Mouse (Mus musculus): ENCODE measurements at regions not wholly inside any gene's neighbourhood (a gene's known extent, or its start where the extent isn't known, plus 50 kb on each side); places are given as distances from the start of the nearest gene placed in this dataset.

- Histone ChIP-seq H3K4me3 (ENCODE audit: insufficient read depth, low read length) (no peak overlapping the region), H3K27ac (ENCODE audit: insufficient read depth, low read length) (peak overlapping the region; percentile 62), H3K4me1 (ENCODE audit: control insufficient read depth, insufficient read depth, low read length) (peaks cover 5% of the 10 kb centered on the region; the same call in 1 of the 2 replicates)
- no peak for TF ChIP-seq CTCF (IDR thresholded peaks at IDR 0.05; ENCODE audit: borderline replicate concordance, insufficient read depth, low read length)
- no peak for TF ChIP-seq POLR2A (IDR thresholded peaks at IDR 0.05; ENCODE audit: low read depth, low read length)
These were observed 97.5 kb upstream of the Fndc3a start for GRCm38 (mm10) chr14:72807286-72807685.

GRCm38 (mm10) chr14:72806598-72806997 is 96.8 kb upstream of the Fndc3a start:
- Histone ChIP-seq H3K4me3 (ENCODE audit: insufficient read depth, low read length) (no peak overlapping the region), H3K27ac (ENCODE audit: insufficient read depth, low read length) (no peak overlapping the region), H3K4me1 (ENCODE audit: control insufficient read depth, insufficient read depth, low read length) (peaks cover 5% of the 10 kb centered on the region; the same call in 1 of the 2 replicates)
- TF ChIP-seq CTCF (IDR thresholded peaks at IDR 0.05; ENCODE audit: borderline replicate concordance, insufficient read depth, low read length): no peak
- no peak for TF ChIP-seq POLR2A (IDR thresholded peaks at IDR 0.05; ENCODE audit: low read depth, low read length)

- Histone ChIP-seq H3K4me1 (ENCODE audit: control insufficient read depth, insufficient read depth, low read length) (peaks cover 5% of the 10 kb centered on the region; the same call in 1 of the 2 replicates), H3K4me3 (ENCODE audit: insufficient read depth, low read length) (no peak overlapping the region), H3K27ac (ENCODE audit: insufficient read depth, low read length) (no peak overlapping the region)
- TF ChIP-seq POLR2A (IDR thresholded peaks at IDR 0.05; ENCODE audit: low read depth, low read length) (no peak), CTCF (IDR thresholded peaks at IDR 0.05; ENCODE audit: borderline replicate concordance, insufficient read depth, low read length) (no peak)
These were observed 93.8 kb upstream of the Fndc3a start for GRCm38 (mm10) chr14:72803579-72803978.

GRCm38 (mm10) chr14:72790654-72791053 is 80.9 kb upstream of the Fndc3a start:
- Histone ChIP-seq H3K4me1 (ENCODE audit: control insufficient read depth, insufficient read depth, low read length) (no peaks in the 10 kb centered on the region; the same call in 1 of the 2 replicates), H3K4me3 (ENCODE audit: insufficient read depth, low read length) (no peak overlapping the region)
- no peak for TF ChIP-seq POLR2A (IDR thresholded peaks at IDR 0.05; ENCODE audit: low read depth, low read length)
- TF ChIP-seq CTCF (IDR thresholded peaks at IDR 0.05; ENCODE audit: borderline replicate concordance, insufficient read depth, low read length): no peak

GRCm38 (mm10) chr14:72786929-72787328 is 77.1 kb upstream of the Fndc3a start:
- TF ChIP-seq POLR2A (IDR thresholded peaks at IDR 0.05; ENCODE audit: low read depth, low read length) (no peak), CTCF (IDR thresholded peaks at IDR 0.05; ENCODE audit: borderline replicate concordance, insufficient read depth, low read length) (no peak)
- no peak overlapping the region for H3K27ac ChIP-seq (ENCODE audit: insufficient read depth, low read length)
- H3K4me1 ChIP-seq (ENCODE audit: control insufficient read depth, insufficient read depth, low read length): no peaks in the 10 kb centered on the region; the same call in 1 of the 2 replicates
- no peak overlapping the region for H3K4me3 ChIP-seq (ENCODE audit: insufficient read depth, low read length)

More at GRCm38 (mm10) chr14:72790654-72791053, 80.9 kb upstream of the Fndc3a start:
- no peak overlapping the region for H3K27ac ChIP-seq (ENCODE audit: insufficient read depth, low read length)

- Histone ChIP-seq H3K4me1 (ENCODE audit: control insufficient read depth, insufficient read depth, low read length) (no peaks in the 10 kb centered on the region; the same call in 1 of the 2 replicates), H3K27ac (ENCODE audit: insufficient read depth, low read length) (no peak overlapping the region), H3K4me3 (ENCODE audit: insufficient read depth, low read length) (no peak overlapping the region)
- no peak for TF ChIP-seq CTCF (IDR thresholded peaks at IDR 0.05; ENCODE audit: borderline replicate concordance, insufficient read depth, low read length)
- TF ChIP-seq POLR2A (IDR thresholded peaks at IDR 0.05; ENCODE audit: low read depth, low read length): no peak
These were observed 73.4 kb upstream of the Fndc3a start for GRCm38 (mm10) chr14:72783248-72783647.

- no peak overlapping the region for H3K4me3 ChIP-seq (ENCODE audit: insufficient read depth, low read length)
- no peak overlapping the region for H3K27ac ChIP-seq (ENCODE audit: insufficient read depth, low read length)
- TF ChIP-seq CTCF (IDR thresholded peaks at IDR 0.05; ENCODE audit: borderline replicate concordance, insufficient read depth, low read length): no peak
- TF ChIP-seq POLR2A (IDR thresholded peaks at IDR 0.05; ENCODE audit: low read depth, low read length): no peak
- no peaks in the 10 kb centered on the region for H3K4me1 ChIP-seq (ENCODE audit: control insufficient read depth, insufficient read depth, low read length)
These were observed 69.6 kb upstream of the Fndc3a start for GRCm38 (mm10) chr14:72779446-72779845.

GRCm38 (mm10) chr14:72778756-72779155 is 69.0 kb upstream of the Fndc3a start:
- Histone ChIP-seq H3K4me1 (ENCODE audit: control insufficient read depth, insufficient read depth, low read length) (no peaks in the 10 kb centered on the region), H3K4me3 (ENCODE audit: insufficient read depth, low read length) (no peak overlapping the region), H3K27ac (ENCODE audit: insufficient read depth, low read length) (no peak overlapping the region)
- TF ChIP-seq CTCF (IDR thresholded peaks at IDR 0.05; ENCODE audit: borderline replicate concordance, insufficient read depth, low read length) (no peak), POLR2A (IDR thresholded peaks at IDR 0.05; ENCODE audit: low read depth, low read length) (no peak)

GRCm38 (mm10) chr14:72777927-72778560 is 68.2 kb upstream of the Fndc3a start:
- H3K4me1 ChIP-seq (ENCODE audit: control insufficient read depth, insufficient read depth, low read length): no peaks in the 10 kb centered on the region
- no peak overlapping the region for H3K4me3 ChIP-seq (ENCODE audit: insufficient read depth, low read length)
- TF ChIP-seq CTCF (IDR thresholded peaks at IDR 0.05; ENCODE audit: borderline replicate concordance, insufficient read depth, low read length): no peak
- TF ChIP-seq POLR2A (IDR thresholded peaks at IDR 0.05; ENCODE audit: low read depth, low read length): no peak
- H3K27ac ChIP-seq (ENCODE audit: insufficient read depth, low read length): no peak overlapping the region

- peaks cover 4% of the 10 kb centered on the region; the same call in 1 of the 2 replicates for H3K4me1 ChIP-seq (ENCODE audit: control insufficient read depth, insufficient read depth, low read length)
- H3K27ac ChIP-seq (ENCODE audit: insufficient read depth, low read length): no peak overlapping the region
- TF ChIP-seq CTCF (IDR thresholded peaks at IDR 0.05; ENCODE audit: borderline replicate concordance, insufficient read depth, low read length) (no peak), POLR2A (IDR thresholded peaks at IDR 0.05; ENCODE audit: low read depth, low read length) (no peak)
- H3K4me3 ChIP-seq (ENCODE audit: insufficient read depth, low read length): no peak overlapping the region
These were observed 60.4 kb upstream of the Fndc3a start for GRCm38 (mm10) chr14:72770237-72770636.
